Mouse (Mus musculus) midbrain, embryonic 11.5 days (tissue): Measurements from ENCODE around the gene Luc7l2. TPM values are rescaled to one million over a fixed set of nuclear protein-coding genes. Genes with fewer than 3 reads are reported as not detected.

ENCODE experiments used
- ATAC-seq: fragments of 200-750 bp; cut with Nextera tagmentation; 2 replicates; pipeline ENCODE4 v1.8.0; 2017; ENCODE audit warnings: moderate TSS enrichment, moderate library complexity; ENCODE audit not compliant: low FRiP score
- DNase-seq: peaks from one replicate; pipeline ENCODE4 v3.0.0; 2015; ENCODE audit warnings: low spot score; ENCODE audit errors: missing footprints
- H3K27ac ChIP-seq: fragments of 300-500 bp; sonication (generic); 2 replicates; pipeline ENCODE4 v1.5.1; 2014; ENCODE audit warnings: low read depth, low read length
- H3K27me3 ChIP-seq: fragments of 300-500 bp; sonication (generic); 2 replicates; pipeline ENCODE4 v1.6.1; 2014; ENCODE audit warnings: mild to moderate bottlenecking, low read length, moderate library complexity, mixed read lengths; ENCODE audit not compliant: control insufficient read depth, insufficient read depth
- H3K36me3 ChIP-seq: fragments of 300-500 bp; sonication (generic); 2 replicates; pipeline ENCODE4 v1.6.1; 2014; ENCODE audit warnings: mild to moderate bottlenecking, low read length, moderate library complexity, mixed read lengths; ENCODE audit not compliant: control insufficient read depth, insufficient read depth
- H3K4me1 ChIP-seq: fragments of 300-500 bp; sonication (generic); 2 replicates; pipeline ENCODE4 v1.6.1; 2014; ENCODE audit warnings: low read length; ENCODE audit not compliant: control insufficient read depth, insufficient read depth
- H3K4me2 ChIP-seq: fragments of 300-500 bp; sonication (generic); 2 replicates; pipeline ENCODE4 v1.6.1; 2014; ENCODE audit warnings: mild to moderate bottlenecking, moderate library complexity
- H3K4me3 ChIP-seq: fragments of 300-500 bp; sonication (generic); 2 replicates; pipeline ENCODE4 v1.5.1; 2014; ENCODE audit warnings: low read depth, low read length
- H3K9ac ChIP-seq: fragments of 300-500 bp; sonication (generic); 2 replicates; pipeline ENCODE4 v1.6.1; 2014; ENCODE audit warnings: low read length
- H3K9me3 ChIP-seq: fragments of 300-500 bp; sonication (generic); 2 replicates; pipeline ENCODE4 v1.6.1; 2016; ENCODE audit warnings: low read length; ENCODE audit not compliant: control insufficient read depth
- WGBS: fragments of 180-500 bp; shearing (Covaris S2); extraction: QIAGEN DNeasy Blood & Tissue Kit; methylation state at CpG from one replicate; pipeline ENCODE4 v1.1.7; 2014; 5-methylcytosine and 5-hydroxymethylcytosine counted together
- polyA plus RNA-seq: library from polyadenylated mRNA; unstranded; fragments of >200 nt; fragmentation: Nextera tagmentation; extraction: Ambion mirVana; gene quantifications from 2 replicates; pipeline ENCODE4 v1.2.1, GENCODE M21; 2014

The Luc7l2 gene
- polyA plus RNA-seq, 1 experiment from 2014 or later: 34.7 TPM

DNA sequence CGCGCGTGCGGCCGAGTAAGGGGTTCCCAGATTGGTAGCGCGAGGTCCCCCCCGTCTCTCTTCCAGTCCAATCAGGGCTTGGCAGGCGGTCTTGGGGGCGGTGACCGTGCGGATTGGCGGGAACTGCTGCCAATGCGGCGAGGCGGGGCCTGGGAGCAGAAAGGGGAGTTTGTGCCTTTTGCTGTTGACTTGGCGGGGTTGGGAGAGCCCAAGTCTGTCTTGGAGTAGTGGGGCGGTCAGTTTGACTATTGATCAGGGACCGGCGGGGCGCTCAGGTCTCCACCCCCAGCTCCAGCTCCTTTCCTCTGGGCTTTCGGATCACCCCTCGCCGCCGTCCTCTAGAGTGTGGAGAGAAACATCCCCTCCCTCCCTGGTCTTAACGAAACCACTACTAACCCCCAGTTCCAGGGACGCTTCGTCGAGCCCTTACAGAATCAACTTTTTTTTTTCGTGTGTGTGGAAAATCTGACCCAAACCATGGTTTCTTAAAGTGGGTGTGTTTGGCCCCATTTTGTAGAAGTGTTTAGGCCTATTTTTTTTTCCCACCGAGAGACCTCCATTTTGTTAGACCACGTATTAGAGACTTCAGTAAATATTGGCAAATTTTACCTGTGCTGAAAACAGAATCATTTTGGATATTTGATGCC is 978 bp downstream of the Luc7l2 start:
- H3K9ac ChIP-seq: peak overlapping the region; percentile 90
- peak; percentile 94 for ATAC-seq
- H3K36me3 ChIP-seq: no peaks in the 10 kb centered on the region
- H3K4me2 ChIP-seq: peak overlapping the region; percentile 57
- no peaks in the 10 kb centered on the region for H3K27me3 ChIP-seq
- H3K9me3 ChIP-seq: no peaks in the 10 kb centered on the region
- peak; percentile 98 for DNase-seq
- peak overlapping the region; percentile 96 for H3K27ac ChIP-seq
- under 1% methylated on average over 32 of the region's 32 CpGs for WGBS
- H3K4me1 ChIP-seq: peaks cover 5% of the 10 kb centered on the region; the same call in 1 of the 2 replicates
- H3K4me3 ChIP-seq: peak overlapping the region; percentile 78

DNA sequence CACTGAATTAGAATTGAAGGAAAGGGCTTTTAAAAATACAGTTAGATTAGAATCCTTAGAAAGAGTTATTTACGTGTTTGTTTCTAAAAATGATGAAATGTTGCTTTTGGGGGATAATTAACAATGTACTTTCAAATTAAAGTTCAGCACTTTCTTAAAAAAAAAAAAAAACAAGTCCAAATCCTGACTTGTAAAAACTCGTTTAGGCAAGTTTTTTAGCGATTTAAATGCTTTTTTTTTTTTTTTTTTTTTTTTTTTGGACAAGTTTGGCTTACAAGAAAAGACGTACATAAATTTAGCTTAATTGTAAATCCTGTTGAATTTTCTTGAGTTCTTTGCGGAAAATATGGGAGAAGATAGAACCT is 1.5 kb downstream of the Luc7l2 start:
- Histone ChIP-seq H3K27me3 (no peaks in the 10 kb centered on the region), H3K4me3 (peak overlapping the region; percentile 78), H3K9me3 (no peaks in the 10 kb centered on the region), H3K27ac (no peak overlapping the region), H3K36me3 (no peaks in the 10 kb centered on the region), H3K4me2 (peak overlapping the region; percentile 57), H3K4me1 (peaks cover 5% of the 10 kb centered on the region; the same call in 1 of the 2 replicates), H3K9ac (no peak overlapping the region; the same call in 1 of the 2 replicates)
- 26% methylated on average over 5 of the region's 5 CpGs for WGBS
- no peak for DNase-seq
- ATAC-seq: no peak

DNA sequence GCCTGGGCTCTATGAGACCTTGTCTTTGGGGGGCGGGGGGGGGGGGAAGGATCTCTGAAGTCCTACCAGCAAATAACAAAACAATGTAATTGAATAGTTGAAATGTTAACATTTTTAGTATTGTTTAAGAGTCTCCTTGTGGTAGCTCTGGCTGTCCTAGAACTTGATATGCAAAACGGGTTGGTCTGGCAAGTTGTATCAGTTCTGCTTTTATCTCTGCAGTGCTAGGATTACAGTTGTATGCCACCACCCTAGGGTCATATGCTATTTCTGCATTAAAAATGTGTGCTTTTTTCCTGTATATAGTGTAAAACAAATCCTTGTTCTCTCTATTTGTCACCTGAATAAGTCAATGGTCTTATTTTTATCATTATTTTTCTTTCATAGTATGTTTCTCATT is 25.0 kb downstream of the Luc7l2 start:
- ATAC-seq (no peak), DNase-seq (no peak)
- 83% methylated on average over 2 of the region's 2 CpGs for WGBS
- H3K4me3 ChIP-seq: no peak overlapping the region
- H3K9me3 ChIP-seq: no peaks in the 10 kb centered on the region
- no peak overlapping the region for H3K27ac ChIP-seq
- no peaks in the 10 kb centered on the region for H3K27me3 ChIP-seq
- no peak overlapping the region for H3K4me2 ChIP-seq
- H3K4me1 ChIP-seq: no peaks in the 10 kb centered on the region
- H3K36me3 ChIP-seq: peaks cover 3% of the 10 kb centered on the region
- H3K9ac ChIP-seq: no peak overlapping the region

DNA sequence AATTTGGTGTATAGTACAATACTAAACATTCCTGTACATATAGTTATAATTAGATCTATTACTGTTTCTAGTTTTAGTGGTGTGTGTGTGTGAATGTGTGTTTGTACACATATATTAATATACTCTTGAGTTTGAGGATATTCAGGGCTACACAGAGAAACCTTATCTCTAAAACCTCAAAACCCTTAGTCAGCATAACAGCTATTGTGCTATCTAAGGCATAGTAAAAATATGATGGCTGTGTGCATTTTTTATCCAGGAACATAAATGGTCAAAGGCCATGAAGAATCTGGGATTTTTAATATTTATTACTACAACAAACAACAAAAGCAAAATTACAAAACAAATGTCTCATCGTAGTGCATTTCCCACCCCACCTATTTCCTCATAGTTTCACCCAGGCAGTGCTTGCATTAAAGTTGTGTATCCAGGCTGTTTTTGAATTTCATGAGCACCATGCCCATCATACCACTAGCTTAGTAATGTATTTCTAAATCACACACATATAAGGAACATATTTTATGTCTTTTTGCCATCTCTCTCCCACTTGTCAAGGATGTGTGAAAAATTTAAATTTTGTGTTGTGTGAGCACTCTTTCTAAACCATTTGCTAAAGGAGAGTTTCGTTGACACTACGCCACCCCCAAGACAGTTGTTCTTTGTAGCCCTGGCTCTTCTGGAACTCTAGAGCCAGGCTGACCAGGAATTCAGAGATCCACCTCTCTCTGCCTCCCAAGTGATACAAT is 29.2 kb downstream of the Luc7l2 start:
- 98% methylated on average over 3 of the region's 3 CpGs for WGBS
- Histone ChIP-seq H3K9ac (no peak overlapping the region), H3K4me2 (no peak overlapping the region), H3K27me3 (no peaks in the 10 kb centered on the region), H3K4me1 (no peaks in the 10 kb centered on the region), H3K27ac (no peak overlapping the region), H3K36me3 (peaks cover 5% of the 10 kb centered on the region; the same call in 1 of the 2 replicates), H3K9me3 (no peaks in the 10 kb centered on the region), H3K4me3 (no peak overlapping the region)
- no peak for ATAC-seq
- DNase-seq: no peak

DNA sequence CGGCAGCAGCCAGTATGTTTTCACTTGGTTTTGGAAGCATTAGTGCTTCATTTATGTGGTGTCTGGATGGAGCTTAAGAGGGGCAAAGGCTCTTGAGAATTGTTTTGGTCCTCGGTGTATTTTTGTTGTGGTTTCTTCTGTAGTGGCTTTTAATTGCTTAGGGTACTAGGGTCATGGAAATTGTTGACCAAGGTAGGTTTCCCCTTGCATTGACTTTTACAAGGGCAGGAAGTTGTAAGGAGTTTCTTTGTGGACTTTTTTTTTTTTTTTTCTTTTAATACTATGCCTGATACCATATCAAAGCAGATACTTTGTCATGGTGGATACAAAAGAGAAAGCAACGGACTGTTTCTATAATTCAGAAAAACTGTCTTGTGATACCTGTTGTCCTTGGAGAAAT is 30.6 kb downstream of the Luc7l2 start:
- WGBS: 94% methylated on average over 3 of the region's 3 CpGs

DNA sequence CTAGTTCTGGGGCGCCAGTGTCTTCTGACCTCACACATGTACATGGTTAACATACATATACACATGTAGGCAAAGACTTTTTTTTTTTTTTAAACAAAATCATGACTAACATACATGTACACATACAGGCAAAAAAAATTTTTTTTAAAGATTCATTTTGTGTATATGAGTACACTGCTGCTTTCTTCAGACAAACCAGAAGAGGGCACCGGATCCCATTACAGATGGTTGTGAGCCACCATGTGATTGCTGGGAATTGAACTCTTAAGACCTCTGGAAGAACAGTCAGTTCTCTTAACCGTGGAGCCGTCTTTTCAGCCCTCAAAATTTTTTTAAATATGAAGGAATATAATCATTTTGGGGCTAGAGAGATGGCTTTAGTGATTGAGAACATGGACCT is 46.3 kb downstream of the Luc7l2 start:
- no peak overlapping the region for H3K4me2 ChIP-seq
- no peak for DNase-seq
- WGBS: 95% methylated on average over 4 of the region's 4 CpGs
- H3K27me3 ChIP-seq: no peaks in the 10 kb centered on the region
- no peak overlapping the region for H3K27ac ChIP-seq
- no peak overlapping the region for H3K9ac ChIP-seq
- peaks cover 11% of the 10 kb centered on the region; the same call in 1 of the 2 replicates for H3K36me3 ChIP-seq
- no peaks in the 10 kb centered on the region for H3K4me1 ChIP-seq
- H3K4me3 ChIP-seq: no peak overlapping the region
- ATAC-seq: no peak
- H3K9me3 ChIP-seq: no peaks in the 10 kb centered on the region

More for the DNA sequence above, 30.6 kb downstream of the Luc7l2 start:
- Histone ChIP-seq H3K36me3 (peaks cover 10% of the 10 kb centered on the region), H3K27me3 (no peaks in the 10 kb centered on the region), H3K4me3 (no peak overlapping the region), H3K27ac (no peak overlapping the region), H3K9me3 (no peaks in the 10 kb centered on the region), H3K9ac (no peak overlapping the region), H3K4me2 (no peak overlapping the region), H3K4me1 (no peaks in the 10 kb centered on the region)
- no peak for DNase-seq
- no peak for ATAC-seq

DNA sequence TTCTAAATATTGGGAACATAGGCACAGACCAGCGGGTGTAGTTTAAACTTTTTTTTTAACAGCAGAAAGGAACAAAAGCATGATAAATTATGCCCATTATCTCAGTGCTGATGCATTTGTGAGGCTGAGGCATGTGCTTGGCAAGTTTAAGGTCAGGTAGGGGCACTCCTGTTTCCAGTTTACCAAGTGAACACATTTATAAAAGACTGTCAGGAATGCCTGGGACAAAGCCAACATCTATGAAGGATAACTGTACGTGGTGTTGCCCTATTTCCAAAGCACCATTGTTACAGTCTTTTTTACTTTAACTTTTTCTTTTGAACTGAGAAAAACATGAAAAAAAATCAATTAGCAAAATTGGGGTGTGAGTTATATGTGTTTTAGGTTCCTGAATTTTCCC is 58.8 kb downstream of the Luc7l2 start:
- no peak overlapping the region for H3K9ac ChIP-seq
- H3K4me1 ChIP-seq: no peaks in the 10 kb centered on the region
- no peak for ATAC-seq
- WGBS: 95% methylated on average over 2 of the region's 2 CpGs
- no peaks in the 10 kb centered on the region for H3K27me3 ChIP-seq
- H3K36me3 ChIP-seq: peaks cover 3% of the 10 kb centered on the region; the same call in 1 of the 2 replicates
- peak; percentile 45 for DNase-seq
- H3K9me3 ChIP-seq: no peaks in the 10 kb centered on the region
- H3K4me2 ChIP-seq: no peak overlapping the region
- no peak overlapping the region for H3K4me3 ChIP-seq
- H3K27ac ChIP-seq: no peak overlapping the region

DNA sequence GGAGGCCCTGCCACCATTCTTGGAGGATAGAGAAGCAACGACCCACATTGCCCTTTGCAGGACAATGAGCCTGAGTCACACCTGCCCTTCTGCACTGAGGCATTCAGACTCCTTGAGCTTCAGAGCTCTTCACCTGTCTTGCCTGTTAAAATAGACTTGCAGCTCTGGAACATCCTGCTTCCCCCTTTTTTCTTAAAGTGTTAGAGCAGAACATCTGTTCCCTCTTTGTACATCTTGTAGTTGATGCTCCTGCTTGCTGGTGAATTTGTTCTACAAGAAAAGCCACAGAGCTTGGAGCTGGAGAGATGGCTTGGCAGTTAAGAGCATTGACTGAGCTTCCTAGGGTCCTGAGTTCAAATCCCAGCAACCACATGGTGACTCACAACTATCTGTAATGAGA is 71.3 kb downstream of the Luc7l2 start:
- Histone ChIP-seq H3K27me3 (no peaks in the 10 kb centered on the region), H3K9ac (no peak overlapping the region), H3K9me3 (no peaks in the 10 kb centered on the region), H3K36me3 (peaks cover 20% of the 10 kb centered on the region), H3K4me3 (no peak overlapping the region), H3K4me1 (no peaks in the 10 kb centered on the region), H3K4me2 (no peak overlapping the region), H3K27ac (no peak overlapping the region)
- DNase-seq (peak; percentile 28), ATAC-seq (no peak)
- WGBS: 93% methylated on average over 1 of the region's 1 CpGs

DNA sequence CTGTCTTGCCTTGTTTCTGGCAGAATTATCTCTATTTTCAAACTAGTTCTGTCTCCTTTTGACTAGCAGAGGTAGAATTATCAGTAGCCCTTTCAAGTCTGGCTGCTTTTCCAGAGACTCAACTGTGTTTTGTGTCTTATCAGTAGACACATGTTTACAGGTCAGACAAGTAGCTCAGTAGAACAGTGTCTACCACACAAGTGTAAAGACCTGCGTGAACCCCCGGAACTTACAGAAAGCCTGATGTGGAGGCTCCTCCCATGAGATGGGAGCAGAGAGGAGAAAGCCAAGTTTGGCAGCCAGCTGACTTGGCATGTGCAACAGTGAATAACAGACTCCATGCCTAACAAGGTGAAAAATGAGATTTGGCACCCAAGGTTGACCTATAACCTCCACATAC is 72.3 kb downstream of the Luc7l2 start:
- Histone ChIP-seq H3K9ac (no peak overlapping the region), H3K27ac (no peak overlapping the region), H3K4me3 (no peak overlapping the region), H3K36me3 (peaks cover 12% of the 10 kb centered on the region; the same call in 1 of the 2 replicates), H3K4me2 (no peak overlapping the region), H3K27me3 (no peaks in the 10 kb centered on the region), H3K9me3 (no peaks in the 10 kb centered on the region), H3K4me1 (no peaks in the 10 kb centered on the region)
- 94% methylated on average over 2 of the region's 2 CpGs for WGBS
- DNase-seq (peak; percentile 60), ATAC-seq (no peak)
